Mouse (Mus musculus): ENCODE results near the gene Bmp8a. TPM values are rescaled to one million over a fixed set of nuclear protein-coding genes. Genes with fewer than 3 reads are reported as not detected.
A peak's percentile ranks its signal among the peaks of the same experiment; 100 is the strongest.
"Not testable (repeated sequence)": the region's sequence is repeated elsewhere in the genome, so short reads cannot be mapped to it uniquely, and the experiment has no call there.

Bmp8a gene
- polyA plus RNA-seq, 1 experiment from 2014 or later: not detected

GRCm38 (mm10) chr4:123331961-123332360 is 11.1 kb downstream of the Bmp8a start:
- H3K9ac ChIP-seq (ENCODE audit: low read length); ATAC-seq (ENCODE audit: insufficient number of reproducible peaks, insufficient read depth, low FRiP score, low read depth); H3K9me3 ChIP-seq (ENCODE audit: control insufficient read depth, low read length); H3K36me3 ChIP-seq (ENCODE audit: control insufficient read depth, insufficient read depth, low read length); H3K4me1 ChIP-seq (ENCODE audit: control insufficient read depth in 2 of 2, insufficient read depth in 2 of 2, low read length in 2 of 2); H3K4me2 ChIP-seq (ENCODE audit: low read length); H3K4me3 ChIP-seq (ENCODE audit: control insufficient read depth in 1 of 2, insufficient read depth in 1 of 2, low read depth in 1 of 2, low read length in 2 of 2); H3K27me3 ChIP-seq (ENCODE audit: control insufficient read depth, insufficient read depth, low read length); H3K27ac ChIP-seq (replicated peaks in 1 of 2; ENCODE audit: control insufficient read depth in 1 of 2, insufficient read depth in 1 of 2, low read depth in 2 of 2, low read length in 2 of 2): not testable (repeated sequence)
- 50% methylated on average over 1 of the region's 1 CpGs for WGBS

GRCm38 (mm10) chr4:123331326-123331725 is 11.7 kb downstream of the Bmp8a start:
- H3K27ac ChIP-seq (replicated peaks in 1 of 2; ENCODE audit: control insufficient read depth in 1 of 2, insufficient read depth in 1 of 2, low read depth in 2 of 2, low read length in 2 of 2): no peak overlapping the region
- peaks cover 0 to 2% of the 10 kb centered on the region in 2 experiments; a peak in 2 of 4 replicates for H3K4me1 ChIP-seq (ENCODE audit: control insufficient read depth in 2 of 2, insufficient read depth in 2 of 2, low read length in 2 of 2)
- ATAC-seq (ENCODE audit: insufficient number of reproducible peaks, insufficient read depth, low FRiP score, low read depth): no peak
- H3K36me3 ChIP-seq (ENCODE audit: control insufficient read depth, insufficient read depth, low read length): no peaks in the 10 kb centered on the region
- WGBS: 64% methylated on average over 5 of the region's 5 CpGs
- H3K27me3 ChIP-seq (ENCODE audit: control insufficient read depth, insufficient read depth, low read length): no peaks in the 10 kb centered on the region
- peaks cover 4% of the 10 kb centered on the region; the same call in 1 of the 2 replicates for H3K9me3 ChIP-seq (ENCODE audit: control insufficient read depth, low read length)
- H3K4me3 ChIP-seq (ENCODE audit: control insufficient read depth in 1 of 2, insufficient read depth in 1 of 2, low read depth in 1 of 2, low read length in 2 of 2): no peak overlapping the region
- no peak overlapping the region for H3K4me2 ChIP-seq (ENCODE audit: low read length)
- H3K9ac ChIP-seq (ENCODE audit: low read length): no peak overlapping the region

- no peak for ATAC-seq (ENCODE audit: insufficient number of reproducible peaks, insufficient read depth, low FRiP score, low read depth)
- Histone ChIP-seq H3K36me3 (ENCODE audit: control insufficient read depth, insufficient read depth, low read length) (no peaks in the 10 kb centered on the region), H3K4me2 (ENCODE audit: low read length) (no peak overlapping the region), H3K4me3 (ENCODE audit: control insufficient read depth in 1 of 2, insufficient read depth in 1 of 2, low read depth in 1 of 2, low read length in 2 of 2) (no peak overlapping the region), H3K9ac (ENCODE audit: low read length) (no peak overlapping the region), H3K9me3 (ENCODE audit: control insufficient read depth, low read length) (peaks cover 4% of the 10 kb centered on the region; the same call in 1 of the 2 replicates), H3K27me3 (ENCODE audit: control insufficient read depth, insufficient read depth, low read length) (no peaks in the 10 kb centered on the region), H3K27ac (replicated peaks in 1 of 2; ENCODE audit: control insufficient read depth in 1 of 2, insufficient read depth in 1 of 2, low read depth in 2 of 2, low read length in 2 of 2) (no peak overlapping the region), H3K4me1 (ENCODE audit: control insufficient read depth in 2 of 2, insufficient read depth in 2 of 2, low read length in 2 of 2) (peaks cover 6 to 7% of the 10 kb centered on the region in 2 experiments; a peak in 3 of 4 replicates)
- 55% methylated on average over 6 of the region's 6 CpGs for WGBS
Measured at GRCm38 (mm10) chr4:123328946-123329345, 14.1 kb downstream of the Bmp8a start.

DNA sequence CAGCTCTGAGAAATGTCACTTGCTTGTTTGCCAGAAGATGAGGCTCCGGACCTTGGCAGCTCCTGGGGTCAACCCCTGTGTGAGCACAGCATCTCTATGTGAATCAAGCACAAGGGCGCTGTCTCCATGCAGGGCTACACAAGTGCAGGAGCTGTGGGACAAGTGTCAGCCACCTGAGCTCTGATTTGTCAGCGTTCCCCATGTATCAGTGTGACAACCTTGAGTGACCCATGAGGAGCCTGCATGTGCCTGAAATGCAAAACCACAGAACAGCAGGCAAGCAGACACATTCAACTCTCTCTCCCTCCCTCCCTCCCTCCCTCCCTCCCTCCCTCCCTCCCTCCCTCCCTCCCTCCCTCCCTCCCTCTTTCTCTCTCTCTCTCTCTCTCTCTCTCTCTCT is 15.4 kb downstream of the Bmp8a start:
- peaks cover 6 to 7% of the 10 kb centered on the region in 2 experiments; a peak in 3 of 4 replicates for H3K4me1 ChIP-seq (ENCODE audit: control insufficient read depth in 2 of 2, insufficient read depth in 2 of 2, low read length in 2 of 2)
- no peak overlapping the region for H3K9ac ChIP-seq (ENCODE audit: low read length)
- no peak overlapping the region for H3K4me3 ChIP-seq (ENCODE audit: control insufficient read depth in 1 of 2, insufficient read depth in 1 of 2, low read depth in 1 of 2, low read length in 2 of 2)
- no peaks in the 10 kb centered on the region for H3K36me3 ChIP-seq (ENCODE audit: control insufficient read depth, insufficient read depth, low read length)
- ATAC-seq (ENCODE audit: insufficient number of reproducible peaks, insufficient read depth, low FRiP score, low read depth): no peak
- no peak overlapping the region for H3K27ac ChIP-seq (replicated peaks in 1 of 2; ENCODE audit: control insufficient read depth in 1 of 2, insufficient read depth in 1 of 2, low read depth in 2 of 2, low read length in 2 of 2)
- H3K27me3 ChIP-seq (ENCODE audit: control insufficient read depth, insufficient read depth, low read length): peaks cover 5% of the 10 kb centered on the region
- H3K9me3 ChIP-seq (ENCODE audit: control insufficient read depth, low read length): no peaks in the 10 kb centered on the region; the same call in 1 of the 2 replicates
- WGBS: 27% methylated on average over 3 of the region's 3 CpGs
- no peak overlapping the region for H3K4me2 ChIP-seq (ENCODE audit: low read length)

GRCm38 (mm10) chr4:123326087-123326486 is 17.0 kb downstream of the Bmp8a start:
- no peak overlapping the region for H3K27ac ChIP-seq (replicated peaks in 1 of 2; ENCODE audit: control insufficient read depth in 1 of 2, insufficient read depth in 1 of 2, low read depth in 2 of 2, low read length in 2 of 2)
- peaks cover 6 to 7% of the 10 kb centered on the region in 2 experiments; a peak in 3 of 4 replicates for H3K4me1 ChIP-seq (ENCODE audit: control insufficient read depth in 2 of 2, insufficient read depth in 2 of 2, low read length in 2 of 2)
- 0 out of 2 replicates have a peak, but pooled peaks have one; percentile 32 for ATAC-seq (ENCODE audit: insufficient number of reproducible peaks, insufficient read depth, low FRiP score, low read depth)
- peaks cover 13% of the 10 kb centered on the region for H3K27me3 ChIP-seq (ENCODE audit: control insufficient read depth, insufficient read depth, low read length)
- H3K9me3 ChIP-seq (ENCODE audit: control insufficient read depth, low read length): no peaks in the 10 kb centered on the region
- no peaks in the 10 kb centered on the region for H3K36me3 ChIP-seq (ENCODE audit: control insufficient read depth, insufficient read depth, low read length)
- no peak overlapping the region for H3K9ac ChIP-seq (ENCODE audit: low read length)
- no peak overlapping the region for H3K4me2 ChIP-seq (ENCODE audit: low read length)
- WGBS: 53% methylated on average over 3 of the region's 3 CpGs
- H3K4me3 ChIP-seq (ENCODE audit: control insufficient read depth in 1 of 2, insufficient read depth in 1 of 2, low read depth in 1 of 2, low read length in 2 of 2): no peak overlapping the region

DNA sequence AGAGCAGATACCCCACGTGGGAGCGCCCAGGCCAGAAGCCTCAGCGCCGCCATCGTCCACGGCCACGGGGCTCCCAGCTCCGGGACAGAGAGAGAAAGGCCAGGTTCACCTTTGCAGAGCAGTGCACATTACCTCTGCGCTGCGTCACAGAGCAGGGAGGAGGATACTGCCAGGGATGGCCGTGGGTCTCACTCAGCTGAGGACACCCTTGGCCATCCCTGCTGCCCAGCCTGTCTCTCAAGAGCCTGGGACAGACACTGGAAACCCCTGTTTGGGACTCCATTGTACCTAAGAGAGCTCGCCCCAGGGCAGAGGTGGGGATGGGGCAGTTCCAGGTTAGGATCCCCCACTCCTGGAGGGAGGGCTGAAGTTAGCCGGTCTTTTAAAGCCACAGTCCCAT is 19.5 kb downstream of the Bmp8a start, which contains the start of gene Oxct2a:
TSS of gene Oxct2a (minus strand) at position 101 of the 400 bp plus-strand sequence.
- Histone ChIP-seq H3K27ac (replicated peaks in 1 of 2; ENCODE audit: control insufficient read depth in 1 of 2, insufficient read depth in 1 of 2, low read depth in 2 of 2, low read length in 2 of 2) (no peak within 1 kb of the TSS), H3K9me3 (ENCODE audit: control insufficient read depth, low read length) (no peaks in the 10 kb centered on the region), H3K4me1 (ENCODE audit: control insufficient read depth in 2 of 2, insufficient read depth in 2 of 2, low read length in 2 of 2) (peaks cover 6 to 7% of the 10 kb centered on the region in 2 experiments; a peak in 3 of 4 replicates), H3K4me2 (ENCODE audit: low read length) (peak within 1 kb of the TSS; percentile 56), H3K27me3 (ENCODE audit: control insufficient read depth, insufficient read depth, low read length) (peaks cover 13% of the 10 kb centered on the region), H3K36me3 (ENCODE audit: control insufficient read depth, insufficient read depth, low read length) (no peaks in the 10 kb centered on the region), H3K9ac (ENCODE audit: low read length) (no peak within 1 kb of the TSS), H3K4me3 (ENCODE audit: control insufficient read depth in 1 of 2, insufficient read depth in 1 of 2, low read depth in 1 of 2, low read length in 2 of 2) (peak within 1 kb of the TSS; percentile 12 to 26; a peak in 3 of 4 replicates)
- 11% methylated on average over 13 of the region's 13 CpGs for WGBS
- ATAC-seq (ENCODE audit: insufficient number of reproducible peaks, insufficient read depth, low FRiP score, low read depth): no peak

GRCm38 (mm10) chr4:123322910-123323309 is 20.1 kb downstream of the Bmp8a start:
- ATAC-seq (ENCODE audit: insufficient number of reproducible peaks, insufficient read depth, low FRiP score, low read depth); H3K9ac ChIP-seq (ENCODE audit: low read length); H3K4me1 ChIP-seq (ENCODE audit: control insufficient read depth in 2 of 2, insufficient read depth in 2 of 2, low read length in 2 of 2); H3K9me3 ChIP-seq (ENCODE audit: control insufficient read depth, low read length); H3K27ac ChIP-seq (replicated peaks in 1 of 2; ENCODE audit: control insufficient read depth in 1 of 2, insufficient read depth in 1 of 2, low read depth in 2 of 2, low read length in 2 of 2); H3K36me3 ChIP-seq (ENCODE audit: control insufficient read depth, insufficient read depth, low read length): not testable (repeated sequence)
- WGBS: 7% methylated on average over 15 of the region's 38 CpGs
- H3K27me3 ChIP-seq (ENCODE audit: control insufficient read depth, insufficient read depth, low read length): peaks cover 13% of the 10 kb centered on the region
- H3K4me3 ChIP-seq (ENCODE audit: control insufficient read depth in 1 of 2, insufficient read depth in 1 of 2, low read depth in 1 of 2, low read length in 2 of 2): peak overlapping the region; percentile 12 to 26; a peak in 3 of 4 replicates
- H3K4me2 ChIP-seq (ENCODE audit: low read length): peak overlapping the region; percentile 56

- ATAC-seq (ENCODE audit: insufficient number of reproducible peaks, insufficient read depth, low FRiP score, low read depth): no peak
Measured at GRCm38 (mm10) chr4:123314497-123314896, 28.6 kb downstream of the Bmp8a start.

More at GRCm38 (mm10) chr4:123314497-123314896, 28.6 kb downstream of the Bmp8a start:
- Histone ChIP-seq H3K4me3 (ENCODE audit: control insufficient read depth in 1 of 2, insufficient read depth in 1 of 2, low read depth in 1 of 2, low read length in 2 of 2) (no peak overlapping the region), H3K27ac (replicated peaks in 1 of 2; ENCODE audit: control insufficient read depth in 1 of 2, insufficient read depth in 1 of 2, low read depth in 2 of 2, low read length in 2 of 2) (no peak overlapping the region), H3K9ac (ENCODE audit: low read length) (no peak overlapping the region), H3K36me3 (ENCODE audit: control insufficient read depth, insufficient read depth, low read length) (no peaks in the 10 kb centered on the region), H3K27me3 (ENCODE audit: control insufficient read depth, insufficient read depth, low read length) (no peaks in the 10 kb centered on the region), H3K9me3 (ENCODE audit: control insufficient read depth, low read length) (peaks cover 4% of the 10 kb centered on the region; the same call in 1 of the 2 replicates), H3K4me1 (ENCODE audit: control insufficient read depth in 2 of 2, insufficient read depth in 2 of 2, low read length in 2 of 2) (no peaks in the 10 kb centered on the region), H3K4me2 (ENCODE audit: low read length) (no peak overlapping the region)
- 81% methylated on average over 3 of the region's 3 CpGs for WGBS
